Mouse (Mus musculus): Measurements from ENCODE around the gene Fam205a1. TPM values are rescaled to one million over a fixed set of nuclear protein-coding genes. Genes with fewer than 3 reads are reported as not detected.

Gene Fam205a1
- polyA plus RNA-seq, 1 experiment = not detected

Other genes with a start within 250 kb of the Fam205a1 start
- 4.7 and 12.9 TPM in 2 replicates for gene Gm10591, start 241.7 kb downstream of the Fam205a1 start, polyA plus RNA-seq (2012; rRNA removed)
- 4.9 and 7.1 TPM in 2 replicates for gene Gm2564, start 224.2 kb downstream of the Fam205a1 start, polyA plus RNA-seq (2012; rRNA removed)
- not detected in 2 replicates for gene Ccl27b, start 198.6 kb downstream of the Fam205a1 start, polyA plus RNA-seq (2012; rRNA removed)
- gene Il11ra2, start 192.0 kb downstream of the Fam205a1 start, polyA plus RNA-seq (2012; rRNA removed) = 0.09 and 0.46 TPM in 2 replicates
- 0.27 TPM in 1 of 2 replicates, not detected in the other for gene 4930578G10Rik, start 118.3 kb downstream of the Fam205a1 start, polyA plus RNA-seq (2012; rRNA removed)
- 14.3 and 16.4 TPM in 2 replicates for gene Ccl19, start 97.3 kb downstream of the Fam205a1 start, polyA plus RNA-seq (2012; rRNA removed)
- 103 and 113 TPM in 2 replicates for gene Ccl21a, start 79.9 kb downstream of the Fam205a1 start, polyA plus RNA-seq (2012; rRNA removed)
- not detected in 2 replicates for gene Gm12394, start 2.9 kb upstream of the Fam205a1 start, polyA plus RNA-seq (2012; rRNA removed)
- not detected in 2 replicates for gene Fam205c, start 20.3 kb upstream of the Fam205a1 start, polyA plus RNA-seq (2012; rRNA removed)
- gene Phf24, start 62.8 kb upstream of the Fam205a1 start, polyA plus RNA-seq (2012; rRNA removed) = 7.6 and 10.3 TPM in 2 replicates
- 20.0 and 22.1 TPM in 2 replicates for gene Dnajb5, start 95.9 kb upstream of the Fam205a1 start, polyA plus RNA-seq (2012; rRNA removed)
- gene 1700022I11Rik, start 115.7 kb upstream of the Fam205a1 start, polyA plus RNA-seq (2012; rRNA removed) = not detected in 2 replicates
- gene Vcp, start 146.6 kb upstream of the Fam205a1 start, polyA plus RNA-seq (2012; rRNA removed) = 118 and 146 TPM in 2 replicates
- 9.1 and 12.8 TPM in 2 replicates for gene Fancg, start 156.6 kb upstream of the Fam205a1 start, polyA plus RNA-seq (2012; rRNA removed)
- gene Pigo, start 171.9 kb upstream of the Fam205a1 start, polyA plus RNA-seq (2012; rRNA removed) = 15.9 and 23.3 TPM in 2 replicates
- gene Stoml2, start 177.8 kb upstream of the Fam205a1 start, polyA plus RNA-seq (2012; rRNA removed) = 44.9 and 56.6 TPM in 2 replicates
- 17.5 and 24.9 TPM in 2 replicates for gene Fam214b, start 192.3 kb upstream of the Fam205a1 start, polyA plus RNA-seq (2012; rRNA removed)
- gene Unc13b, start 205.1 kb upstream of the Fam205a1 start, polyA plus RNA-seq (2012; rRNA removed) = 16.3 and 20.0 TPM in 2 replicates

Measured in lung, adult 2 months (tissue).